Mouse (Mus musculus): ENCODE data around the gene Fibin.

Fibin gene

GRCm38 (mm10) chr2:110362432-110363283 is at the start of gene Fibin:
Gene Fibin (minus strand): TSS chr2:110363183.
- DNase-seq (ENCODE audit: low spot score in 2 of 2), result peak; percentile 19 to 42

- peak; percentile 7 to 9 for DNase-seq (ENCODE audit: low spot score in 2 of 2)
Observed at GRCm38 (mm10) chr2:110411428-110411827, 48.4 kb upstream of the Fibin start.

- DNase-seq (ENCODE audit: low spot score in 2 of 2), result no peak
Observed at GRCm38 (mm10) chr2:110408757-110409156, 45.8 kb upstream of the Fibin start.

- no peak for DNase-seq (ENCODE audit: low spot score in 2 of 2)
Observed at GRCm38 (mm10) chr2:110392714-110393336, 29.8 kb upstream of the Fibin start.

- no peak for DNase-seq (ENCODE audit: low spot score in 2 of 2)
Observed at GRCm38 (mm10) chr2:110390736-110391409, 27.9 kb upstream of the Fibin start.

GRCm38 (mm10) chr2:110379811-110380210 is 16.8 kb upstream of the Fibin start:
- no peak for DNase-seq (ENCODE audit: low spot score in 2 of 2)

GRCm38 (mm10) chr2:110376660-110377059 is 13.7 kb upstream of the Fibin start:
- no peak for DNase-seq (ENCODE audit: low spot score in 2 of 2)

GRCm38 (mm10) chr2:110375475-110375874 is 12.5 kb upstream of the Fibin start:
- DNase-seq (ENCODE audit: low spot score in 2 of 2), result no peak

GRCm38 (mm10) chr2:110373186-110373585 is 10.2 kb upstream of the Fibin start:
- DNase-seq (ENCODE audit: low spot score in 2 of 2), result no peak

GRCm38 (mm10) chr2:110367382-110367887 is 4.5 kb upstream of the Fibin start:
- DNase-seq (ENCODE audit: low spot score in 2 of 2), result no peak

- no peak for DNase-seq (ENCODE audit: low spot score in 2 of 2)
Observed at GRCm38 (mm10) chr2:110365401-110365800, 2.4 kb upstream of the Fibin start.

GRCm38 (mm10) chr2:110363855-110364254 is 872 bp upstream of the Fibin start:
- no peak for DNase-seq (ENCODE audit: low spot score in 2 of 2)

- no peak for DNase-seq (ENCODE audit: low spot score in 2 of 2)
Observed at GRCm38 (mm10) chr2:110353302-110353970, 9.5 kb downstream of the Fibin start.

- no peak for DNase-seq (ENCODE audit: low spot score in 2 of 2)
Observed at GRCm38 (mm10) chr2:110351843-110352251, 11.1 kb downstream of the Fibin start.

GRCm38 (mm10) chr2:110351406-110351805 is 11.6 kb downstream of the Fibin start:
- DNase-seq (ENCODE audit: low spot score in 2 of 2), result no peak

- DNase-seq (ENCODE audit: low spot score in 2 of 2), result no peak
Observed at GRCm38 (mm10) chr2:110328953-110329352, 34.0 kb downstream of the Fibin start.

GRCm38 (mm10) chr2:110319949-110320348 is 43.0 kb downstream of the Fibin start:
- DNase-seq (ENCODE audit: low spot score in 2 of 2), result no peak

- no peak for DNase-seq (ENCODE audit: low spot score in 2 of 2)
Observed at GRCm38 (mm10) chr2:110319266-110319665, 43.7 kb downstream of the Fibin start.

- DNase-seq (ENCODE audit: low spot score in 2 of 2), result no peak
Observed at GRCm38 (mm10) chr2:110318719-110319118, 44.3 kb downstream of the Fibin start.

- no peak for DNase-seq (ENCODE audit: low spot score in 2 of 2)
Observed at GRCm38 (mm10) chr2:110316116-110316883, 46.7 kb downstream of the Fibin start.

Data from frontal cortex, postnatal 14 days (tissue).